Mouse (Mus musculus) gastrocnemius, postnatal 36 days (tissue): ENCODE data around the gene Pld1. TPM values are rescaled to one million over a fixed set of nuclear protein-coding genes. Genes with fewer than 3 reads are reported as not detected.
A peak's percentile ranks its signal among the peaks of the same experiment; 100 is the strongest.
"Not testable (repeated sequence)": the region's sequence is repeated elsewhere in the genome, so short reads cannot be mapped to it uniquely, and the experiment has no call there.

Experiments
- DNase-seq, 2 experiments: peaks; one replicate each; pipeline ENCODE4 v3.0.0; 2022
- intact Hi-C: fragments of 180-260 bp; cut with DNase I; formaldehyde crosslinking; loops from one replicate; pipeline ENCODE4 v1.15.1; 2025
- total RNA-seq, 2 experiments: library from RNA; stranded (reverse); gene quantifications; 2 replicates each; pipeline ENCODE4 v1.2.3; 2021

The Pld1 gene
- total RNA-seq, 2 experiments from 2014 or later = 4.7 to 6.6 TPM

- DNase-seq = no peak
- intact Hi-C loops = no loop called here
Measured at GRCm38 (mm10) chr3:27941634-27942033, 3.1 kb downstream of the Pld1 start.

GRCm38 (mm10) chr3:27942991-27943390, 4.5 kb downstream of the Pld1 start:
- peak in 1 of 2 experiments; percentile 58 for DNase-seq
- intact Hi-C loops = no loop called here

GRCm38 (mm10) chr3:27945397-27945796, 6.9 kb downstream of the Pld1 start:
- DNase-seq, intact Hi-C loops: not testable (repeated sequence)

GRCm38 (mm10) chr3:27949175-27949872, 10.8 kb downstream of the Pld1 start:
- intact Hi-C loops = no loop called here
- no peak for DNase-seq

GRCm38 (mm10) chr3:27949873-27950250, 11.4 kb downstream of the Pld1 start:
- intact Hi-C loops = no loop called here
- no peak for DNase-seq

GRCm38 (mm10) chr3:27950726-27951125, 12.2 kb downstream of the Pld1 start:
- DNase-seq = no peak
- intact Hi-C loops = no loop called here

GRCm38 (mm10) chr3:27951721-27952120, 13.2 kb downstream of the Pld1 start:
- no peak for DNase-seq
- intact Hi-C loops = no loop called here

GRCm38 (mm10) chr3:27956006-27956405, 17.5 kb downstream of the Pld1 start:
- no peak for DNase-seq
- intact Hi-C loops = no loop called here

- DNase-seq = no peak
- intact Hi-C loops = no loop called here
Measured at GRCm38 (mm10) chr3:27959221-27959620, 20.7 kb downstream of the Pld1 start.

- intact Hi-C loops = no loop called here
- no peak for DNase-seq
Measured at GRCm38 (mm10) chr3:27961162-27961561, 22.7 kb downstream of the Pld1 start.

- intact Hi-C loops = no loop called here
- no peak for DNase-seq
Measured at GRCm38 (mm10) chr3:27963795-27964201, 25.3 kb downstream of the Pld1 start.

GRCm38 (mm10) chr3:27968671-27969070, 30.2 kb downstream of the Pld1 start:
- intact Hi-C loops = no loop called here
- no peak for DNase-seq

- DNase-seq = no peak
- intact Hi-C loops = no loop called here
Measured at GRCm38 (mm10) chr3:27973936-27974335, 35.4 kb downstream of the Pld1 start.

GRCm38 (mm10) chr3:27974981-27975380, 36.5 kb downstream of the Pld1 start:
- no peak for DNase-seq
- intact Hi-C loops = no loop called here

GRCm38 (mm10) chr3:27976931-27977544, 38.5 kb downstream of the Pld1 start:
- no peak for DNase-seq
- intact Hi-C loops = no loop called here

GRCm38 (mm10) chr3:27978030-27978723, 39.7 kb downstream of the Pld1 start:
- DNase-seq = no peak
- intact Hi-C loops = no loop called here

GRCm38 (mm10) chr3:27981591-27981990, 43.1 kb downstream of the Pld1 start:
- DNase-seq = no peak

GRCm38 (mm10) chr3:27982436-27983017, 44.0 kb downstream of the Pld1 start:
- peak; percentile 57 to 69 for DNase-seq
- intact Hi-C loops = loop anchor here (5.0 to 10.0 kb wide), 2 partner anchors 125 to 518 kb away; no protein-coding TSS in a partner anchor

More at GRCm38 (mm10) chr3:27981591-27981990, 43.1 kb downstream of the Pld1 start:
- intact Hi-C loops = loop anchor here (5.0 to 10.0 kb wide), 2 partner anchors 126 to 517 kb away; no protein-coding TSS in a partner anchor

GRCm38 (mm10) chr3:27983274-27983673, 44.8 kb downstream of the Pld1 start:
- intact Hi-C loops = loop anchor here (5.0 to 10.0 kb wide), 2 partner anchors 124 to 518 kb away; no protein-coding TSS in a partner anchor
- DNase-seq = no peak

- intact Hi-C loops = loop anchor here (5.0 to 10.0 kb wide), 2 partner anchors 123 to 519 kb away; no protein-coding TSS in a partner anchor
- DNase-seq = peak; percentile 46 to 76
Measured at GRCm38 (mm10) chr3:27983935-27984577, 45.6 kb downstream of the Pld1 start.
